Mouse (Mus musculus) c-Kit-positive CD71-negative TER-119-negative erythroid progenitor cells, embryonic 14.5 days (primary cell): ENCODE results near the gene Tex46.

Experiments
- DNase-seq: peaks from one replicate; pipeline ENCODE4 v3.0.0-alpha.2; 2013; ENCODE audit warnings: low read depth

The Tex46 gene

DNA sequence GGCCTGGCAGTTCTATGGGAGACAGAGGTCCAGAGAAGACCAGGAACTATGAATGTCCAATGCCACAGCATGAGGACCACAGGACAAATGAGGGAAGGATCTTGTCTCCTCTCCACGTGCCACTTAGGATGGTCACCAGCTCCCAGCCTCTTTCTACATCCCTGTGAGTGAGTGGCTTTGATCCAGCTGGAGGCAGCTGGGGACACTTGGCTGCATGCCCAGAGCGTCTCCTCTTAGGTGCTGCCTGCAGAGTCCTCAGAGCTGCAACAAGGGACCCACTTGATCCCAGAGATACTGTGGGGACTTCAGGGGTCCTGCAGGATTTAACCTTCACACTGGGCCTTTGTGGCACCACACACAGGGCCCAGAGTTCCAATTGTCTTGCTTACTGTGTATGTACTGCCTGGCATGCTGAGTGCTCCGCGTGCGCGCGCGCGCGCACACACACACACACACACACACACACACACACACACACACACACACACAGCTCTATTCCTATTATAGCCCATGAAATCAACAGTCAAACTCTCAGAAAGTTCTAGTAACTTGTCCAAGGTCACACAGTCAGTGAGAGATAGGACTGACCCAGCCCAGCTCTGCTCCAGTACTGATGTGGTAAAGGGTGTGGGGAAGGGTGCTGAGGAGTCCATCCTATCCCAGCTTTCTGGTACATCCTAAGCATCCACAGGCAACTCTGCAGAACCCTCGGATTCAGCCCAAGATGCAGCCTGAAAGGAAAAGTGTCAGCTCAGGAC is 21.2 kb downstream of the Tex46 start:
- DNase-seq = no peak

DNA sequence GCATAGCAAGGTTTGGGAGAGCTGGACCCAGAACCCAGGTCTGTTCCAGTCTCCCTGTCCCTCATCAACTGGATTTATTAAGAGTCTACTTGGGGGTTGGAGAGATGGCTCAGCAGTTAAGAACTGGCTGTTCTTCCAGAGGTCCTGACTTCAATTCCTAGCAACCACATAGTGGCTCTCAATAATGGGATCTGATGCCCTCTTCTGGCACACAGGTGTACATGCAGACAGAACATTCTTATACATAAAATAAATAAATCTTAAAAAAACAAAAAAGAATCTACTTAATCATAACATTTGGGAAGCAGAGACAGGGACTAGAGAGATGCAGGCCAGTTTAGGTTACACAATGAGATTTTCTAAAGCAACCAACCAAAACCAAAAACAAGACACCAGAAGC is 25.8 kb downstream of the Tex46 start:
- no peak for DNase-seq

DNA sequence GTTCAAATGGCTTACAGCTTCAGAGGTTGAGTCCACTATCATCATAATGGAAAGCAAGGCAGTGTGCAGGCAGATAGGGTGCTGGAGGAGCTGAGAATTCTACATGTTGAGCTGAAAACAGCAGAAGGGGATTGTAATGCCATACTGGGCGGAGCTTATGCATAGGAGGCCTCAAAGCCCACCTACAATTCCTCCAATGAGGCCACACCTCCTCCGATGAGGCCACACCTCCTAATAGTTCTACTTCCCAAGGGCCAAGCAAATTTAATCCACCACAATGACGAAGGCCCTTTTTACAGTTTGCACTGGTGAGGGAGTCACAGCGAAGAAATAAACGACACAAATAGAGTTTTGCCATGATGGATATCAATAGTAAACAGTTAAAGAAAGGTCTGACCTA is 26.3 kb downstream of the Tex46 start:
- DNase-seq = no peak

DNA sequence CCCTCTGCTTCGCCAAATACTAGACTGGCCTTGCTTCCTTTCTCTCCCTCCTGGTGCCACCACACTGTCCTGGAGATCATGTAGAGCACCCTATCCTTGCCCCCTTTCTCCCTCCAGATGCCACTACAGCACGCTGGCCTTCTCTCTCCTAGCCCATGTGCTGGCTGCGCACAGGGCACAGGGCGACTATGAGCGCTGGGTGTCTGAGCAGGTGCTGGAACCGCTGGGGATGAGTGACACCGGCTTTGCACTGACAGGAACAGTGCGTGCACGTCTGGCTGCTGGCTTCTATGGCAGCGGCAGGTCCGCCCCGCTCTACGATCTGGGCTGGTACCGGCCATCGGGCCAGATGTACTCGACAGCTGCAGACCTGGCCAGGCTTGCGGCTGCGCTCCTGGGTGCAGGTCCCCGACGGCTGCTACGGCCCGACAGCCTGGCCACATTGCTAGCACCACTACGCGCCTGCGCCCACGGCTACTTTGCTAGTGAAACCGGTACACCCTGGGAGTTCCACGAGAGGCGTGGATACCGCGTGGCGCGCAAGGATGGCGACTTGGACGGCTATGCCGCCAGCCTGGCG is 26.8 kb downstream of the Tex46 start:
- DNase-seq = no peak

DNA sequence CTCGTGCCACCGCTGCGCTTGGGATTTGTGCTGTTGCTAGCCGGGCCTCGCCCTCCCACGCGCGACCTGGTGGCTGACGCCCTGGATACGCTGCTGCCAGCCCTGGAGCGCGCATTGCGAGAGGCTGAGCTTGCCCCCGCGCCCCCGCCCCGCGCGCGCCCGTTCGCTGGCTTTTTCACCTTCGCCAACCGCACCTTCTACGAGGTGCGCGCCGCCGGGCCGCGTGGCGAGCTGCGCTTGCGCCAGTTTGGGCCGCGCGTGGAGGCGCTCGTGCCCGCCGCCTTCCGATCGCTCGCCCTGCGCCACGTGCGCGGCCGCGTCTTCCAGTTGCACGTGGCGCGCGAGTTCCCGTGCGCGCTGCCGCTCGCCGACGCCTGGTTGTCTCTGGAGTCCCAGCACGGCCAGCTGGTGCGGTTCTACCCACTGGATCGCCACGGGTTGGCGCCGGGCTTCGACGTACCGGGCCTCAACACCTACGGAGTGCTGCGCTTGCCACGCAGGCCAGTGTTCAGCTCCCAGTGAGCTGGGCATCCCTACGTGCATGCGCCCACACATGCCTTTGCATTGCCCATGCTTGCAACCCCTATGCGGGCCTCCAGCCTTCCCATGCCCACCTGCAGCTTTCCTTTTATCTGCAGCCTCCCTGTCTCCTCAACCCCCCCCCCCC is 27.5 kb downstream of the Tex46 start:
- DNase-seq = no peak

DNA sequence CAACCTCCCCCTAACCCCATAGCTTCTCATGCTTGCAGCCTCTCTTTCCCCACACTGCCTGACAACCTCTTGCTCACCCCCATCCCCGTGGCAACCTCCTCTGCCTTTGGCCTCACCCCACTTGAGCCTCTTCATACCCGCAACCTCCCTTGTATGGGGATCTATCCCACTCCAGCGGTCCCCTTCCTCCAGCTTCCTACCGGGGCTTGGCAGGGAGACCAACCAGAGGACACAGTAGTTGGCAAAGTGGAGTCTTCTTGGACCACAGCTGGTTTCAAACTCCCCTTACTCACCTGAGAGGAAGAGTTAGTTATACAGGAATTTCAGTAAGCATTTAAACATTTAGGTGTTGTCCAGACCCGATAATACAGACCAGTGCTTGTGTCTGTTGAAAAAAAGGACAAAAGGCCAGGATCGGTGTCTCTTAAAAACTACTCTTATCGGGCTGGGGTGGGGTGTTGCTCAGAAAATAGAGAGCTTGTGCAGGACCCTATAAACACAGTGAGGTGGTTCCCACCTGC is 28.1 kb downstream of the Tex46 start:
- DNase-seq = no peak

DNA sequence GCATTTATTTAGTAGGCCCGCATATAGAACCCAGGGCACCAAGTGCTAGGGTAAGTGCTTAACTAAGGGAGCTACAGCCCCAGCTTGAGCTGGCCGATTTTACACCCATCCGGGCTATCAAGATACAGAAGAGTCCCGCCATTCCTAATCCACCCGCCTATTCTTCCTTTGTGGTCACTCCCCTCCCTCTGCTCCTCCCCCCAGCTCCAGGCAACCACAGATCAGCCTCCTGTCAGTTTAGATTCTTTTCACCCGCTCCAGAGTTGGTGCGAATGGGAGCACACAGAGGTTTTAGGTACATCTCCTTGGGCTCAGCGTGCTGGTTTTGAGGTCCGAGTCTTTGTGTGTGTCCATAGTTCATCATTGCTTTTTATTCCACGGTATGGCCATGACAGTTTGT is 28.7 kb downstream of the Tex46 start:
- DNase-seq = no peak

DNA sequence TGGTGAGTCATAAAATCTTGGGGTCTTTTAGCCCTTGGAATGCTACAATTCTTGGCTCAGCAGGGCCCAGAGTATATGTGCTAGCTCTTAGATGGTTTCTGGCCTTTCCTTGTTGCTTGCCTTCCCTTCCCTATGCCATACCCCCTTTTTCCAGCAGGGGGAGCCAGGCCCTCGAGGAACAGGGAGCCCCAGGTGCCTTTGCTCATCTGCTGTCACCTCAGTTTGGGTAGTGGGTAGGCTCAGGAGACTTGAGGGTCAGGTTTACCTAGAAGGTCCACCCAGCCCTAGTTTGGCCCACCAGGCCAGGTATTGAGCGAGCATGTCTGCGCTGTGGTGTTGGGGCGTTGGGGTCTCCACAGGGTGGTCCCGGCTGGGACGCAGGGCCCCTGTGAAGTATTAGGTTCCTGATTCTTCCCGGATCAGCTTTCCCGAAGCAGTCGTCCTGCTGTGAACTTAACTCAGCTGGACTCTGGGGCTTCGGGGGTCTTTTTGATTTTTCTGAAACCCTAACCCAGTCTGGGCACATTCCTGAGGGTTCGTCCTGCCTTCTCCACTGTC is 38.8 kb downstream of the Tex46 start:
- DNase-seq = peak; percentile 73

DNA sequence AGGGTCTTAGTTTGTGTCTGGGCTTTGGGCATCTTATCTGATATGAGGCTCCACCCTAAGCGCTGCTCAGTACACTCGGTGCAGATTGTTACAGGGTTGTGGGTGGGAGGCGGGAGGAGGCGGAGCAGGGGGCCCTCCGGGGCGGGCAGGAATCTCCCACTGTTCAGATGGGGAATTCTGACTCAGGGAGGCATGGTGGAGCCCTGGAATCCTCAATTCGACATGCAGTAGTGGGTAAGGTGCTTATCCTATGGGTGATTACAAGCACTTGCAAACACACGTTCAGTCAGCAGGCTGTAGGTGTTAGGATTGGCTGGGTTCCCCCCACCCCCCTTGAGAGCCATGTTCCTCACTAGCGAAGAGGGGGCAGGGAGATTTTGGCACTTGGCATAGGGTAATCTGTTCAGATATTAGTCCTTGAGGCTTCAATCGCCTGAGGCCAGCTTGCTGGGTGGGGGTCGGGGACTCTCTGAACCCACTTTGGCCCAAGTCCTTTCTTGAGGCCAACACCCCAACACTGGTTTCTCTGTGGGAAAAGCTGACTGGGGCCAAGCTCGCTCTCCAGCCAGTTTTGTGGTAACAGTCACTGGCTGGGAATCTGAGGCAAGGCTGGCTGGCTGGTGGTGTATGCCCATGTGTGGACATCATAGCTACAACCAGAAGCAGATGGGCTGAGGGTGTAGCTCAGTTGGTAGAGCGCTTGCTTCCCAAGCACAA is 39.4 kb downstream of the Tex46 start:
- no peak for DNase-seq

DNA sequence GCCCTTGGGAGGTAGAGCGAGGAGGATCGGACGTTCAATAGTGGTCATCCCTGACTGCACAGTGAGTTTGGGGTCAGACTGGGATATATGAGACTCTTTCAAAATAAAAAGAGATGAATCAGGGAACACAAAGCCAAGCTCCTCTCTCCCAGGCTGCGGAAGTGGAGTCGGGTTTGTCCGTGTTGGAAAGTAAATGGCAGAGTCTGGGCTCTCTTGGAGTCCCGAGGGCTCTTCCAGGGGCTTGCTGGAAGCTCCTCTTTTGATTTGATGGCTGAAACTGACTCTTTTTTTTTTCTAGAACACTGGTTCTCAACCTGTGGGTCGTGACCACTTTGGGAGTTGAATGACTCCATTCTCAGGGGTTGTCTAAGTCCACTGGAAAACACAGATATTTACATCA is 40.0 kb downstream of the Tex46 start:
- DNase-seq = no peak

DNA sequence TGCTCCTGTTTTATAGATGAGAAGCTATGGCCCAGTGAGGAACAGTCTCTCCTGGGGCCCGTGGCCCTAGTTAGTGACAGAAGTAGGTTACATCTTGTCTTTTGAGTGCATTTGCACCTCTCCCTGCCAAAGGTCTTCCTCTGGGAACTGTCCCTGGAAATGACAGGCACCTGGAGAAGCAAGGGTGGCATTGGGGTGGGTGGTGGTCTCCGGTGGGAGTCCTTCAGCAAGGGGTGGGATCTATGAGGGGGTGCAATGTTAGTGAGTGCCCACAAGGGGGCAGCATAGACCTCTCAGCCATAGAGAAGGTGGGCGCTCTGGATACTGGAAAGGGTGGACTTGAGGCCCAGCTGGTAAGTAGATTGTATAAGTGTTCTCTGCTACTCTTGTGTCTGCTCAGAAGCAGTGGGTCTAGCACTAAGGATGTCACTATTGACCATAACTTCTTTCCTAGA is 41.1 kb downstream of the Tex46 start:
- DNase-seq = no peak

DNA sequence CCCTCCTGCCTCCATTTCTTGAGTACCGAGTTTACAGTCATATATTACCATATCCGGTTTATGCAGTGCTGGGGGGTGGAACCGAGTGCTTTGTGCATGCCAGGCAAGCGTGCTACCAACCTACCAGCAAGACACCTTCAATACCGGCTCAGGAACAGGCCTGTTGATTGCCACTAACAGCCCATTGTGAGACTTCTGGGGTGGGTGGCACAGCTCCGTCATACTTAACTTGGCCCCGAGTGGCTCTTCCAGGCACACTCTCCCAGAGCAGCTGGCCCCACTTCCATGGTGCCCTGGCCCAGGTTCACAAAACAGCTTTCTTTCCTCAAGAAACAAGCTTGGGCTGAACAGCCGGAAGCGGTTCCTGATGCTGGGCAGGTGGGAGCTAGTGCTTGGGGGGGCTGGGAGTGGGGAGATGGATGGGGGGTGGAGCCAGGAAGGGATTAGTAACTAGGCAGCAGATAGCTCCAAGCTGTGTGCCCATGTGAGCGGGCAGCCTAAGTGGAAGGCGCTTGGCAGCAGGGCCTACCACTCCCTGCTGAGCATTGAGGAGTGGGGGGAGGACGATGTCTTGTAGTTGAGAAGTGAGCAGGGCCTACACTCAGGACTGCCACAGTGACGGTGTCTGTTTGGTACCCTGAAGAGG is 41.8 kb downstream of the Tex46 start:
- DNase-seq = no peak

DNA sequence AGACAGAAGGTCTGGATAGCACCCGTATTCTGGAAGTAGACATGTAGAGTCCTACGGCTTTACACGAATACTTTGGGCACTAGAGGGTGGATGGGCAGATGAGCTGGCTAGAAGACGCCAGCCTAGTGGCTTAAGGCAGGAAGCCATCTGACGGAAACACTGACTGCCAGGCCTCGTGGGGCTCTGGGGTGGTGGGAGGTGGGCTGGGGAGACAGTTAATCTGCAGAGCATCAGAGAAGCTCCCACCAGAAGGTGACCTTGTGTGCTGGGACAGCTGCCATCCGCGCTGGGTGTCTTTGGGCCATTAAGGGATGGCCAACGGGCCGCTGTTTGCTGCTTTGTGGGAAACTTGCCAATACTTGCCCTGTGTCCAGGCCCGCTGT is 42.3 kb downstream of the Tex46 start:
- no peak for DNase-seq

DNA sequence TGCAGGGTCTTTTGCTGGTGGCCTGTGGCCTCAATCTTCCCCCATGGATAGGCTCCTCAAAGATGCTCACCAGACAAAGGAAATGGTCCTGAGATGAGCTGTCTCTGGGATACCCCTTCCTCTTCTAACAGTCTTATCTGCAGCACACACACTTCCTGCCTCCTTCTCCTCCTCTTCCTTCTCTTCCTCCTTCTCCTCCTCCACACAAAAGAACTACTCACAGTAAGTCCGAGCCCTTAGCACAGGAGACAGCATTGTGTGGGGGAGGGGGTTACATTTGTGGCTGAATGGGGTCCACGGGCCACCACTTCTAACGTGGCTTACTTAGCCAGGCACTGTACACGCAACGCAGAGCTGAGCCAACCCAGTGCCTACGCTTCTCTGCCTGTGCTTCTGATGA is 42.8 kb downstream of the Tex46 start:
- DNase-seq = peak; percentile 48

DNA sequence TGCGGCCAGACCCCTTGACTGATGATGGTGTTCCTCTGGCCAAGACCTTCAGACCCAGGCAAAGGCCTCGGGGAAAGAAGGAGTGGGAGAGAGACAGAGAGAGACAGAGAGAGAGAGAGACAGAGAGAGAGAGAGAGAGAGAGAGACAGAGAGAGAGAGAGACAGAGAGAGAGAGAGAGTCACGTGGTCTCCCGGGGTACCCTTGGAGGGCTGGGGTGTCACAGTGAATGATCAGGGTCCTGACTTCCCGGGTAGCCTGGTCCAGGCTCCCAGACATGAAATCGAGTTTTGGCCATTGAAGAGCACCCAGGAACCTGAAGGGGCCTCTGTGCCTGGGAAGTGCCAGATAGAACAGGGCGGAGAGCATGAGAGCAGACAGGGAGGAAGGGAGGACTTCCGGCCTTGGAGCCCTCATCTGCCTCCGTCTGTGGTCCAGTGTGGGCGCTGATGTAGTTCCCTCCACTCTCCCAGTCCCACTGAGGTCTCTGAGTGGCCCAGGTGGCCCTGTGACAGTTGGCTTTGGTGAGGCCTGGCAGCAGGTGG is 43.5 kb downstream of the Tex46 start:
- DNase-seq = no peak

DNA sequence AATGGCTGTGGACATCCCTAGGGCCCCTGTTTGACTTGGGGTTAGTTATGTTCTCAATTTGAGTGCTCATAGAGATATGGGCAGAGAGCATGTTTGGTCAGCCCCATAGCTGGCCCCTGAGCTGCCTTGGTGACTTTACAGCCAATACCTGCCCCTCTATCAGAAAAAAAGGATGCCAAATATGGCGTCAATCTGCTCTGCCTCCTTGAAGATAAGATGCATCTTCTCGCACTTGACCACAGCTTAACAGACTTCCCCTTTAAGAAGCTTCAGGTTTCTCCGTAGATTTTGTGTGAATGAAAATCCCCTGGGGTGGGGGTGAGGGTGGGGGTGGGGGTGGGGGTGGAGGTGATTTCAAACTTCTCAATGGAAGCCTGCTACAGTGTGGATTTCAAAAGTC is 47.7 kb downstream of the Tex46 start:
- DNase-seq = no peak
